Mouse (Mus musculus) embryonic facial prominence, embryonic 15.5 days (tissue): ENCODE data around the gene Lpar3. TPM values are rescaled to one million over a fixed set of nuclear protein-coding genes. Genes with fewer than 3 reads are reported as not detected.
A peak's percentile ranks its signal among the peaks of the same experiment; 100 is the strongest.

Experiments used
- ATAC-seq: fragments of 200-750 bp; cut with Nextera tagmentation; 2 replicates; pipeline ENCODE4 v1.8.0; 2017; ENCODE audit warnings: low read depth, moderate TSS enrichment; ENCODE audit not compliant: insufficient number of reproducible peaks, low FRiP score, low TSS enrichment
- H3K27ac ChIP-seq: fragments of 300-500 bp; sonication (generic); replicated peaks from 2 replicates; pipeline ENCODE4 v1.5.1; 2015; ENCODE audit warnings: mild to moderate bottlenecking, inconsistent platforms
- H3K27me3 ChIP-seq: fragments of 300-500 bp; sonication (generic); 2 replicates; pipeline ENCODE4 v1.6.1; 2015; ENCODE audit warnings: inconsistent platforms
- H3K36me3 ChIP-seq: fragments of 300-500 bp; sonication (generic); 2 replicates; pipeline ENCODE4 v1.6.1; 2015; ENCODE audit warnings: mild to moderate bottlenecking, inconsistent platforms
- H3K4me1 ChIP-seq: fragments of 300-500 bp; sonication (generic); 2 replicates; pipeline ENCODE4 v1.6.1; 2015; ENCODE audit warnings: inconsistent platforms
- H3K4me2 ChIP-seq: fragments of 300-500 bp; sonication (generic); replicated peaks from 2 replicates; pipeline ENCODE4 v1.6.1; 2015; ENCODE audit warnings: mild to moderate bottlenecking, inconsistent platforms
- H3K4me3 ChIP-seq: fragments of 300-500 bp; sonication (generic); replicated peaks from 2 replicates; pipeline ENCODE4 v1.5.1; 2015; ENCODE audit warnings: mild to moderate bottlenecking, inconsistent platforms
- H3K9ac ChIP-seq: fragments of 300-500 bp; sonication (generic); 2 replicates; pipeline ENCODE4 v1.6.1; 2015; ENCODE audit warnings: inconsistent platforms
- H3K9me3 ChIP-seq: fragments of 300-500 bp; sonication (generic); replicated peaks from 2 replicates; pipeline ENCODE4 v1.6.1; 2016; ENCODE audit warnings: inconsistent platforms
- WGBS: fragments of 180-500 bp; shearing (Covaris S2); methylation state at CpG from one replicate; pipeline ENCODE4 v1.1.7; 2015; 5-methylcytosine and 5-hydroxymethylcytosine counted together
- polyA plus RNA-seq: library from polyadenylated mRNA; unstranded; fragments of >200 nt; fragmentation: Nextera tagmentation; extraction: Ambion mirVana; gene quantifications from 2 replicates; pipeline ENCODE4 v1.2.1, GENCODE M21; 2015

Gene Lpar3
- polyA plus RNA-seq, 1 experiment from 2014 or later = 5.3 TPM

DNA sequence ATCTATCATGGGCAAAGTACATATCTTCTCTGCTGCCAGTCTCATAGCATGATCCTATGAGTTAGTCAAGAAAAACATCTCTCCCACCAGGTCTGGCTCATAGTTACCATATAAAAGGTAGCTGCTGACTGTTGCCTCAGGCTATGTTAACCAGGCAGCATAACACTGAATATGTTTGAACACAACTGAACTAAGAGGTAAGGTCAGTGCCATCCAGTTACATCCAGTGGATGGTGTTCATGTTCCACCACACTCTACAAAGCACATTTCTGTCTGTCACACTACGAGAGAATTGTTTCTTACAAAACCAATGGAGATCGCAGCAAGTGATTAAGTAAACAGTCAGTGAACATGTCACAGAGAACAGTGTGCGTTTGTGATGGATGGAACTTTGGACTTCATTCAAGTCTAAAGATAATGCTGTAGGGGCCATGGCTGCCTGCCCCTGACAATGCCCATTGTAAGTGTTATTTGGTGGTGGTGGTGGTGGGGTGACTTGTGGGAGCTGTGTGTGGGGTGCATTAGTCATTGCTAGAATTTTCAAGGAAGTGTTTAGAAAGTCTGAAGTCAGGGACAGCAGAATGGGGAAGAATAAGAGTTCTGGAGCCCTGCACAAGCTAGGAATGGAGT is 63.1 kb downstream of the Lpar3 start:
- no peak for ATAC-seq
- H3K4me1 ChIP-seq = no peaks in the 10 kb centered on the region
- no peaks in the 10 kb centered on the region for H3K27me3 ChIP-seq
- H3K4me3 ChIP-seq = no peak overlapping the region
- H3K9ac ChIP-seq = no peak overlapping the region
- no peaks in the 10 kb centered on the region for H3K9me3 ChIP-seq
- no peaks in the 10 kb centered on the region for H3K36me3 ChIP-seq
- WGBS = 62% methylated on average over 3 of the region's 3 CpGs
- no peak overlapping the region for H3K4me2 ChIP-seq
- no peak overlapping the region for H3K27ac ChIP-seq

DNA sequence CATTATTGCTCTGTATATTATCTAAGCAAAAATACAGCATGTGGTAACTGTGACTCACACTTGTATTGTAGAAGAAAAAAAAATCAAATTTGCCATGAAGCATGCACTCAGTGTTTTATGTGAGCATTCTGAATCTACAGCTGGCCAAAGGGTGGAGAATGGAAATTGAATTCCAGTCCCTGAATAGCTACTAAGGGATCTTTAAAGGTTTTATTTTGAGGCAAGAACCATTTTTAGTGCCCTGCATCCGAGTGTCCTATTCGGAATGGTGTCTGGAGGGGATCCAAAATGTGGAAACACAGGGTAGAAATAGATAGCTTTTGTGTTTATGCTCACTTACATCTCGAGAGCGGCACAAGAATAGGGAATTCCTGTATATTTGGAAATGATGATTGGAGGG is 65.4 kb downstream of the Lpar3 start:
- Histone ChIP-seq H3K27me3 (no peaks in the 10 kb centered on the region), H3K27ac (no peak overlapping the region), H3K4me1 (no peaks in the 10 kb centered on the region), H3K4me2 (no peak overlapping the region), H3K36me3 (no peaks in the 10 kb centered on the region), H3K9ac (no peak overlapping the region), H3K4me3 (no peak overlapping the region), H3K9me3 (no peaks in the 10 kb centered on the region)
- 65% methylated on average over 4 of the region's 4 CpGs for WGBS
- no peak for ATAC-seq

DNA sequence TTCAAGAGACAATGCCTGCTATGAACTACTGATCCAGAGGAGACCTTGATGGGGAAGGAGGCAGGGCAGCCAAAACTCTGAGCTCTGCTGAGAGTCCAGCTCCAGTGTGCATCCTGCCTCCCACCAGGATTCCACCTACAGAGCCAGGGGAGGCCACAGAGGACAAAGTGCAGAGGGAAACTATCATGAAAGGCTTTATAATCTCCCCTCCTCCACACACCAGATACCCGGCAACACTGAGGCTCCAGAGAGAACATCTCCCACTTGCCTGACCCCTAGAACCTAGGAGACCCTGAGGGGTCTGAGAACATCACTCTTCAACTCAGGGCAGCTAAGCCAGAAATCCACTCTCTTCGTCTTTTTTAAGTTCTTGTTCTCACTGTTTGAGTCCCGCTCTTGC is 71.2 kb downstream of the Lpar3 start:
- Histone ChIP-seq H3K9me3 (no peaks in the 10 kb centered on the region), H3K4me1 (no peaks in the 10 kb centered on the region), H3K4me3 (no peak overlapping the region), H3K36me3 (no peaks in the 10 kb centered on the region), H3K27ac (no peak overlapping the region), H3K27me3 (no peaks in the 10 kb centered on the region), H3K4me2 (no peak overlapping the region), H3K9ac (no peak overlapping the region)
- WGBS = 69% methylated on average over 3 of the region's 3 CpGs
- ATAC-seq = no peak

DNA sequence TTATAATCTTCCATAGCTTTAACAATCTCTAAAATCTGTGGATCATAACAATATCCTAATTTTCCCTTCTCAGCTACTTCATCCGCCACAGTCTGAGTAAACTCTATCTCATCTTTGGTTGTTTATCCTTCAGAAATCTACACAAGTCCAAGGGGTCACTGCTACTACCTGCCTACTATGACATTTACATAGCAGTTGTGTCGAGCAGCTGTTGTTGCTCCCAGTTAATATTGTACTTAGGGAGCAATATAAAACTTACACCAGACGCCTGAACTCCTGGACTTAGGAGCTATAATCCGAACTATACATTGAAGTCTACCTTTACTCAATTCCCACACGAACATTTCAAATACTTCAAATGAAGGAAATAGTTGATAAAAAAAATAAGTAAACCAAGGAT is 71.8 kb downstream of the Lpar3 start:
- Histone ChIP-seq H3K27me3 (no peaks in the 10 kb centered on the region), H3K9me3 (no peaks in the 10 kb centered on the region), H3K4me1 (no peaks in the 10 kb centered on the region), H3K4me2 (no peak overlapping the region), H3K27ac (no peak overlapping the region), H3K36me3 (no peaks in the 10 kb centered on the region), H3K9ac (no peak overlapping the region), H3K4me3 (no peak overlapping the region)
- no peak for ATAC-seq
- whole genome bisulfite sequencing = 82% methylated on average over 5 of the region's 5 CpGs

DNA sequence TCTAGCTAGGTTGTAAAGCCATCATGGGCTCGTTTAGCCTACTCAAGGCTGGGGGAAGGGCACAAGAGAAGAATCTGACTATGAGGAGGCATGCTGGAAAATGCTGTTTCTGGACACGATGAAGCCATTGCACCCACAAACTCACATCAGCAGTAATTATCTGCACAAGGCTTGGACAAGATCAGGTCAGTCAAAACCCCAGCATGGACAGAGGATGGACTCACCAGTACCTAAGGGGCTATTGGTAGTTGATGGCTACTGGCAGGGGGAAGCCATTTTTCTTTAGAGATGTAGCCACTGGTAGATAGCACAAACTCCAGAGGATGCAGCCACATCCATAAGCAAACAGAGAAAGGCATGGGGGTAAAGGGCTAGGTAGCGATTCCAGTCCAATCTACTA is 81.7 kb downstream of the Lpar3 start:
- Histone ChIP-seq H3K9ac (no peak overlapping the region), H3K4me1 (no peaks in the 10 kb centered on the region), H3K4me3 (no peak overlapping the region), H3K27ac (no peak overlapping the region), H3K27me3 (no peaks in the 10 kb centered on the region), H3K36me3 (no peaks in the 10 kb centered on the region), H3K4me2 (no peak overlapping the region), H3K9me3 (no peaks in the 10 kb centered on the region)
- ATAC-seq = no peak
- WGBS = 78% methylated on average over 3 of the region's 3 CpGs

DNA sequence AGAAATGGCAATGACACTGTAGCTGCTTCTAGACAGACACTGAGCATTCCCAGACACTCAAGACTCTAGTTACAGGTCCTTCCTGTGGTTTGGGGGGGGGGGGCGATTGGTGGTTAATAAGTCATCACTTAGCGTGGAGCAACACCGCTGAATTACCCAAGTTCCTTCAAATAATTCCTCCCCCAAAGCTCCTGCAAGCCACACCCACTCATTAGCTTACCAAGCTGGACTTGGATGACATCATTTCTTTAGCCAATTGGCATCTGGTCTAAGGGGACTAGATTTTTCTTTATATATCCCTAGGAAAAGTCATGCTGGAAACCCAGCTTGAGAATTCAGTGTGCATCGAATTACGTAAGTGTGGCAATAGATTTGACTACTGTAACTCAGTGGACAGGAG is 82.4 kb downstream of the Lpar3 start:
- Histone ChIP-seq H3K27ac (no peak overlapping the region), H3K36me3 (no peaks in the 10 kb centered on the region), H3K9me3 (no peaks in the 10 kb centered on the region), H3K4me3 (no peak overlapping the region), H3K4me2 (no peak overlapping the region), H3K9ac (no peak overlapping the region), H3K4me1 (no peaks in the 10 kb centered on the region), H3K27me3 (no peaks in the 10 kb centered on the region)
- ATAC-seq = no peak
- WGBS = 74% methylated on average over 5 of the region's 5 CpGs

DNA sequence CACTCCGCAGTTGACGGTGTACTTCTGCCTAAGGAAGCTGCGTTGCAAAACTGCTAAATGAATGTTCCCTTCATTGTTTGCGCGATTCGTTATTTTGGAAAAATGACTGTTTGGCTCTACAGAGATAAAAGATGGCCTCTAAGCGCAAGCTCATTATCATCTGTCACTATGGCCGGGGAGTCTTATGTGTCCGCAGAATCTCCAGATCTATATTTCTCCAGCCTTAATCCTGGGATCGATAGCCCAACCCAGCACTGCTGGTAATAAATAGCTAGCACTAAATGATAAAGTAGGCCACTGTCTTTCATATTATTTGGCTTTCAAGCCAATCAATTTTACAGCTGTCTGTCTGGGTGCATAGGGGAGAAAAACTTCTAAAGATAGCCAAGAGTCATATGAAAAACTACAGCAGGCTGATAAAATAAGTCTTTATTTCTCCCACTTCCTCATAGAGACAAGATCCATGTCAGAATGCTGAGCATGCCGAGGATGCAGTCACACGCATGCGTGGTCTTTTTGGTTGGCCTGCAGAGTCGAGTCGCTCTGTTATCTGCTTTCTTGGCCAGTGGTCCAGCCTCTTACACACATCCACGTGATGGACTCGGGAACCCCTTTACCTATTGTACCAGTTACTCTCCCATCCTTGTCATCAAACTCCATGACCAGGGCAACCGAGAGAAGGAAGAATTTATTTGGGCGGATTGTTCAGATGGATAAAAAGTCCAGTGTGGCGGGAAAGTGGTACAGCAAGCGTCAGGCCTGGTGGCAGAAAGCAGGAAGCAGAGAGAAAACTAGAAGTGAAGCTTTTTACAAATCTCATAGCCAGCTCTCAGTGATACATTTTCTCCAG is 84.0 kb downstream of the Lpar3 start:
- Histone ChIP-seq H3K27ac (no peak overlapping the region), H3K9me3 (no peaks in the 10 kb centered on the region), H3K27me3 (no peaks in the 10 kb centered on the region), H3K4me3 (no peak overlapping the region), H3K9ac (no peak overlapping the region), H3K4me1 (no peaks in the 10 kb centered on the region), H3K36me3 (no peaks in the 10 kb centered on the region), H3K4me2 (no peak overlapping the region)
- 83% methylated on average over 21 of the region's 21 CpGs for WGBS
- no peak for ATAC-seq

DNA sequence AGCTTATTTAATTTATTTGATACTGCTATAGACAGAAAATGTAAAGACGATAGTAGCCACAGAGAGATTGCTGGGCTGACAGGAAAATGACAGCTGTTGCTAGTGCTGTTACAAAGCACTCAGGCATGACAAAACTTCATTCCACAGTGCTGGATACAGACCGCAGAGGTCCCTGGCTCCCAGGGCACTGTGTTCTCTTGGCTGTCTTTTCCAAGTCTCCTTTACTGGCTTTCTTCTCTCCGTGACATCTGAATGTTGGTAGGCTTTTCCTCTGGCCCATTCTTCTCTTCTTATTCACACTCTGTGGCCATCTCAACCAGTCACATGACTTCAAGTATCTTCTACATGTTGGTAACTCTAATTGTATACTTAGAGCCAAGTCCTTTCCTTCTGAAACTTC is 86.6 kb downstream of the Lpar3 start:
- H3K4me3 ChIP-seq = no peak overlapping the region
- no peaks in the 10 kb centered on the region for H3K9me3 ChIP-seq
- no peak overlapping the region for H3K4me2 ChIP-seq
- WGBS = 42% methylated on average over 3 of the region's 3 CpGs
- H3K27ac ChIP-seq = 0 out of 2 replicates have a peak overlapping the region, but pooled peaks have one; percentile 28
- no peaks in the 10 kb centered on the region for H3K27me3 ChIP-seq
- ATAC-seq = no peak
- H3K9ac ChIP-seq = no peak overlapping the region
- H3K36me3 ChIP-seq = no peaks in the 10 kb centered on the region
- peaks cover 10% of the 10 kb centered on the region for H3K4me1 ChIP-seq

DNA sequence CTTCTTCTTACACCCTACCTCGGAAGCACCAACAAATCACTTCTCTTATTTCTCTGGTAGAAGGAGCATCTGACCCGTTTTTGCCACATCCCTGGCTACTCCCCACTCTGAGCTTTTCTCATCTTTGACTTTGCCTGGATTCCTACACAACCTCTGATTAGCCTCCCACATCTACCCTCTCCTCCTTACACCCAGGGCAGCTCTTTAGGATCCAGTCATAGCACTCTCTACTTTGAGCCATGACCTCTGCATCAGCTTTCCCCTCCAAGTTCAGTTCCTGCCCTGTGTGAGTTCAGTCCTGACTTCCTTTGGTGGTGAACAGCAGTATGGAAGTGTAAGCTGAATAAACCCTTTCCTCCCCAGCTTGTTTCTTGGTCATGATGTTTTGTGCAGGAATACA is 87.1 kb downstream of the Lpar3 start:
- H3K9ac ChIP-seq = no peak overlapping the region
- H3K27me3 ChIP-seq = no peaks in the 10 kb centered on the region
- no peak for ATAC-seq

DNA sequence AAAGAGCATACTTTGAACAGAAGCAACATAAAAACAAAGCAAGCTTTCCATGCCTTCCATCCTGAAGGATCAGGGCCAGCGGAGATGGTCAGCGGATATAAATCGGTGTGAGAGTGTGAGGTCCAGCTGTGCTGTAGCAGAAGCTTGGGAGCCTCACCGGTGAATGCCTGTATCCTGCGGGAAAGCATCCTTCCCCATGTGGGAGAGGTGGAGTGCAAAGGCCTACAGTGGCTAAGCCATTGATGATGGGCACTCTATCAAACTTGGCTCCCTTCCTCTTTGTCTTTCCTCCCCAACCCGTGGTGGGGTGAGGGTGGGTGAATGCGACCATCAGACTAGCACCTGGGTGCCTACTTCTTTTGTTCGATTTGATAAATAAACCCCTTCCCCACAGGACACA is 88.8 kb downstream of the Lpar3 start:
- Histone ChIP-seq H3K9me3 (no peaks in the 10 kb centered on the region), H3K4me3 (no peak overlapping the region), H3K36me3 (no peaks in the 10 kb centered on the region), H3K27me3 (no peaks in the 10 kb centered on the region), H3K9ac (no peak overlapping the region), H3K27ac (no peak overlapping the region), H3K4me2 (no peak overlapping the region), H3K4me1 (peaks cover 10% of the 10 kb centered on the region)
- no peak for ATAC-seq
- WGBS = 90% methylated on average over 8 of the region's 8 CpGs

More for the DNA sequence above, 87.1 kb downstream of the Lpar3 start:
- peaks cover 10% of the 10 kb centered on the region for H3K4me1 ChIP-seq
- H3K36me3 ChIP-seq = no peaks in the 10 kb centered on the region
- no peak overlapping the region for H3K4me2 ChIP-seq
- H3K27ac ChIP-seq = 0 out of 2 replicates have a peak overlapping the region, but pooled peaks have one; percentile 28
- 61% methylated on average over 2 of the region's 2 CpGs for WGBS
- no peaks in the 10 kb centered on the region for H3K9me3 ChIP-seq
- no peak overlapping the region for H3K4me3 ChIP-seq

DNA sequence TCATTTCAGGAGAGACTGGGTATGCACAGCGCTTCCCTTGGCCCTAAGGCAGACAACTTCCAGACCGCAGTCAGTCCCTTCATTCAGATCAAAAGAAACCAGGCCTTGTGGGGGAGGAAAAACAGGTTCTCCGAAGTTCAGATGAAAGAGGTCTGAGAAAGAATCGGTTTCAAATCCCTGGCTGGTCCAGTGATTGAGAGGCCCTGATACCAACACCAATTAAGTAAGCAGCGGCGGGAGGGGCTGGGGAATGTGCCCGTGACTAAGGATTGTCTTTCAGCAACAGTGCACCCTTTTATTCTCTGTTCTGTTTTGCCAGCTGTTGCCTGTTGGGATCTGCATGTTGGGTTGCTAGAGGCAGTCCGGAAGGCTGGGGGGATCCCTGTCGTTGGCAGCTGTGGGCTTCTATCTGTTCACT is 90.4 kb downstream of the Lpar3 start:
- Histone ChIP-seq H3K27ac (0 out of 2 replicates have a peak overlapping the region, but pooled peaks have one; percentile 17), H3K4me3 (no peak overlapping the region), H3K4me2 (peak overlapping the region; percentile 17), H3K9ac (no peak overlapping the region), H3K9me3 (no peaks in the 10 kb centered on the region), H3K27me3 (no peaks in the 10 kb centered on the region), H3K4me1 (peaks cover 10% of the 10 kb centered on the region), H3K36me3 (no peaks in the 10 kb centered on the region)
- ATAC-seq = peak; percentile 48; the same call in 1 of the 2 replicates
- 5% methylated on average over 9 of the region's 9 CpGs for WGBS
